Mouse (Mus musculus): Measurements from ENCODE around the gene 2510009E07Rik.

Gene 2510009E07Rik

DNA sequence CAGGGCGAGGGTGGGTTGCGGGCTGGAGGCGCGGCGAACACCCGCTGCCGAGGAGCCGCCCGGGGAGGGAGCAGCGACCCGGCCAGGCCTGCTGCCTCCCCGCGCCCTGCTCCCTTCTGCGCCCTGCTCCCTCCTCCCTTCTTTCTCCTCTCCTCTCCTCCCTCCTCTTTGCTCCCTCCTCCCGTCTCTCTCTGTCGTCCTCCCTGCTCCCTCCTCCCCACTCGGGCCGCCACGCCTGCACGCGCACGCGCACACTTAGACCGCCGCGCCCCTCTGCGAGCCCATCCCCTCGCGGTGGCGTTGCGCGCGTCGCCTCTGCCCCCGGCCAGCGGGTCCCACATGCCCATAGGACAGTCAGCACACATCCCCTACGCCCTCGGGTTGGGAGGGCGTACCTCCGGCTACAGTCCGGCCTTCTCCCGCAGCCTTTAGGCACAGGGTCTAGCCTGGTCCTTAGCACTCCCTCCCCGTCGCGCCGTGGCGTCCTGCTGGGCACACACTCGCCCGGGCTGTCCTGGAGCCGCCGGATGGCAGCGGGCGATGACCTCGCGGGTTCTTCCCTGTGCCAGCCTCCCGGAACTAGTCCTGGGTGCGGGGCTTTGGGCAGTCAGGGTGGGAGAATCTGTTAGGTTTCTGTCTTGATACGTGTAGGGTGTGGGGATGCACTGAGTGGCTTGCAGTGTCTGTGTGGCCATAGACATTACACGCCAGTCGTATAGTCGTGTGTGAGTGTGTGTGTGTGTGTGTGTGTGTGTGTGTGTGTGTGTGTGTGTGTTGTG, at the start of gene 2510009E07Rik:
Gene 2510009E07Rik (minus strand): TSS at position 203 of the 779 bp plus-strand sequence.
- peak; percentile 89 to 93 for DNase-seq

DNA sequence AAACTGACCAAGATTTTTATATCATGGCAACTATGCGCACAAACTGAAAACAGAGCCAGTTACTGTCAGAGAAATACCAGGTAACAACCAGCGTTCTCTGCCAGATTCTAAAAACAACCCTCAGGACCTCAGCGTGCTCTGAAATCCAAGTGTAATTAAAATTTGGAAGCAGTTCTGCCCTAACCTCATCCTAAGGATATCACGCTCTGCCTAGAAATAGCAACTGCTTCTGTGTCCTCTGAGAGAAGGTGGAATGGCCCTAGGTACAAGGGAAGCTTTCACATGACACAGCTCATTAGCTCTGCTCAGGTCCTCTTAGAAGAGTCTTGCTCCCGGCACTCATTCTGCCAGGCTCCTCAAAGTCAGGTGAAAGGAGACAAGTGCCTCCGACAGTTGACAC, 48.9 kb upstream of the 2510009E07Rik start:
- DNase-seq = no peak

DNA sequence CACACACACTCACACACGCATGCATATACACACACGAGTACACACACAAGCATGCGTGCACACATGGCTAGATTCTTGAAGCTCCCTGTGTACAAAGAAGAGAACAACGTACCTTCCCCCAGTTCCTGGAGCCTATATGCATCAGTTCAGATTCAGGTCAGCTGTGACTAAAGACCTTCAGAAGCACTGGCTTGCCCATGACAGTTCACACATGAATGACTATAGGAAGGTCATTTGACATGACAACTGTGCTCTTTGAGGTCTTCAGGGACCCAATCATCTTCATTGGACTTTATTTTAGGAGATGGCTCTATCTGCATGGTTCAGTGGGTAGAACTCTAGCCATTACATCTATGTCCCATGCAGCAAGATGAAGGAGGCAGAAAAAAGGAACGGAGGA, 48.4 kb upstream of the 2510009E07Rik start:
- no peak for DNase-seq

DNA sequence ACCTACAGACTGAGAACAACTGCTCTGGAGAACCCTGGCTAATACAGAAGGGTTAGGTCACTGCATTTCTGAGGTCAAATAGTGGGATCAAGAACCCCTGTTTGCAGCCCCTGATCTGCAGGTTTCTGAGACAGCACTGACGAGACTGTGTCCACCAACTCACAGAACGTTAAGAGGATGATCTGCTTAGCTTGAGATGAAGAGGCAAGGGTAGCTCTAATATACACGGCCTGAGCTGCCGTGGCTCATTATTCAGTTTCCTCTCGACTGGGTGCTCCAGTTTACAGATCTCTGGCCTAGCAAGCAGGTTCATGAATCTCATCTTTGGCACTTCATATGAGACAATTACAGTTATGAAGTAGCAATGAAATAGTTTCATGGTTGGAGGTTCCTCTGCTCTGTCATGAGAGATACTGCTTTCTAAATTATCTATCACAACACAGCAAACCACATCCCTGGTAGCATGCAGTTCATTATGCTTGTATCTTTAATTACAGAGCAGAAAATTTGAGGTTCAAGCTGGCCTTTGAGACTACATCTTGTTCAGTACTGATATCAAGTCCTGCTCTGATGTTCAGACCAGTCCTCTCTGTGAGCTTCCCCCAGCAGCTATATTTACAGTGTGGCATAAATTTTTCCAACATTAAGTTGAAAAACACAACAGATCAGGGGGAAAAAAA, 47.9 kb upstream of the 2510009E07Rik start:
- DNase-seq = no peak

DNA sequence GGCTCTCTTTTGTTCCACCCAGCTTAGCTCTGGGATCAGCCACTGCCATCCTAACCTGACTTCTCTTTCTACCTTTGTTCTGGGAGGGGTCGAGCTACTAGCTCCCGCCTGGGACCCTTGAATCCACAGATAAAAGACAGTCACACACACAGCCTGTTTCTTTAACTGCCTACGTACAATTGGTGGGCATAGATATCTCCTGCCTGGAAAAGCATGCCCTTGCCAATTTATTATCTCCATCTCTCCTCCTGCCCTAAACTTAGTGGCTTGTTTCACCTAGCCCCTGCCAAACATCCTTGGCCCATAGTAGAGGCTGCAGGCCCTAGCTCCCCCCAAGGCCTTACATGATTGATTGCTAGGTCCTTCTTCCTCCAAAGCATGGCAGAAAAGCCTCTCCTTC, 47.1 kb upstream of the 2510009E07Rik start:
- DNase-seq = no peak

DNA sequence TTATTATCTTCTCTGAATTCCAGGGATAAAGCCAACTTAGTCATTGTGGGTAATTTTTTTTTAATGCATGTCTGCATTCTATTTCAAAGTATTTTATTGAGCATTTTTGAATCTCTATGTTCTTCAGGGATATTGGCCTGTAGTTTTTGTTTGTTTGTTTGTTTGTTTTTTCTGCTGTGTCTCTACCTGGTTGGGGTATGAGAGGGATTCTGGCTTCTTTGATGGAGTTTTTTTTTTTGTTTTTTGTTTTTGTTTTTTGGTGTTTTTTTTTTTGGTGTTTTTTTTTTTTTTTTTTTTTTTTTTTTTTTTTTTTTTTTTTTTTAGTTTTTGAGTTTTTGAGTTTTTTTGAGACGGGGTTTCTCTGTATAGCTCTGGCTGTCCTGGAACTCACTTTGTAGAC, 41.2 kb upstream of the 2510009E07Rik start:
- DNase-seq = no peak

DNA sequence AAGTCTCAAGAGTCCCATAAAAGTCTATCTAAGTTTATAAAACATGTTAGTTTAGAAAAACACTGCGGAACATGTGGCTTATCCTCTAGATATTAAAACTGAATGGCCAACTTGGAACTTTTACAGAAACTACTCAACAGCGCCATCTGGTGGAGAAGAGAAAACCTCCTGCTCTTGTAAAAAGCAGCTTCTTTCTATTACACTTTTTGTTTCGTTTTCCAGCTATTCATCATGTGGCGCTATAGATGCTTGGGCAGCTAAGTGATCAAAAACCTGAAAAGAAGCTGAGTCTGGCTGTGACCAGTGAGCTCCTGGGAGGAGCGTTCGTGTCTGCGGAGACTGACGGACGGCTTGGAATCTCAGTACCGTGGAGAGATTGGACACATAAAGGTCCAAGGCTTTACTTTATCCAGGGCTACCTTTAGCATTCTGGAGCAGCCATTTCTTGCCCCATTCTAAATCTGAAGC, 33.5 kb upstream of the 2510009E07Rik start:
- peak; percentile 81 to 82 for DNase-seq

DNA sequence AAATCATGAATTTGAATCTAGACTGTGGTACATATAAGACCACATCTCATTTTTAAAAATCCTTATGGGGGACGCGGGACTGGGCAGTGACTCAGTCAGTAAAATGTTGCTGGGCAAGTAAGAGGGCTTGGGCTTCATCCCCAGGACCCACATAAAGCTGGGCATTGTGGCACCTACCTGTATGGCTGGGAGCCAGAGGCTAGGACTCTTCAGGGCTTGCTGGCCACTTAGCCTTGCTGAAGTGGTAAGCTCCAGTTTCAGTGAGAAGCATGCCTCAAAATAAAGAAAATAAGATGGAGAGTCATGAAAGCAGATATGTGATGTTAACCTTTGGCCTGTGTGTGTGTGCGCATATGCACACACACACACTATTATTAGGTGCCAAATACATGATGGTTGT, 33.0 kb upstream of the 2510009E07Rik start:
- DNase-seq = no peak

DNA sequence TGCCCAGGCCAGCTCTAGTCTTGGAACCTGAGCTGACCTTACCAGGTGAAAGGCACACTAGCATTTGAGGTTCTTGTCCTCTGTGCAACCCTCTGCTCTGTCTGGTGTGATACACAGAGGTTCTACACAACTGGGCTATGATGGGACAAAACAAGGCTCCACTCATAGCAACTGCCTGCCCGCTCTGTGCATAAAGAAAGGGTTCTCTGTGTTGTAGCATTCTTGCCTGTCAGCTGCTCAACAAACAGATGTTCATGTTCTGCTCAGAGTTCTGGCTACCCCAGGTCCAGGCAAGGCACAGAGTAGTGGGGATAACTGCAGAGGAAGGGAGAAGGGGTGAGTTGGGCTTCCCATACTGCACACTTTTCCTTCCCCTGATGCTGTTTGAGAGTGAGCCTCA, 29.8 kb upstream of the 2510009E07Rik start:
- DNase-seq = no peak

DNA sequence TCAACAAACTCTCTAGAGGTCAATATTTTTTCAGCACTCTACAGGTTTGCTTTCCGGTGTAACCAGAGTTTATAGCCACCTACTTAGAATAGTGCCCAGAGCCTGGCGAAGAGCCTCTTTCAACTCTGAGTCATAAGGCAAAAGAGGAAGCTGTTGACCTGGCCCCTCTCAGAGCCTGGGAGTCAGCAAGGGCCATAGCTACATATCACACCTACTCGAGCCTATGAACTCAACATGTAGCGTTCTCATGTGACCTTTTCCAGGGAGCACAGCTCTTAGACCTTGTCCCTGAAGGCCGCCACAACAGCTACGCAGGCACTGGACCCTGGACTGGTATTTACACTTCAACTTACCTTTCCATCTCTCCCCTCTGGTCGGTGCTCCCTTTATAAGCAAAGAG, 25.3 kb upstream of the 2510009E07Rik start:
- no peak for DNase-seq

DNA sequence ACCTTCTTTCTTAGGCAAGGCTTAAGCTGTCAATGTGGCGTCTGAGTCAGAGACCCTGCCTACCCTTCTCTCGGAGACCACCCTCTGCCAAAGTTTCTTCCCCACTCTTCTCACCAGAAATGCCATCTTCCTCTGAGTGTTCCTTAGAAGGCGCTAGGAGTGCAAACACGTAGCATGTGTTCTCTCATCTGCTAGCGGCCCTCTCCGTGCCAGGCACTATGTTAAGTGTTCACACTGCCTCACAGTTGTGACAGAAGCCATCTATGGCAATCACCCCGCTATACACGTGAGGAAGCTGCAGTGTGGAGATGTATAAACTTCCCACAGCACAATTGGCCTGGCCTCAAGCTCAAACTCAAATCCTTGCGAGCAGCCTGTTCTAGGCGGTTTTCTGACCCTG, 20.1 kb upstream of the 2510009E07Rik start:
- DNase-seq = no peak

DNA sequence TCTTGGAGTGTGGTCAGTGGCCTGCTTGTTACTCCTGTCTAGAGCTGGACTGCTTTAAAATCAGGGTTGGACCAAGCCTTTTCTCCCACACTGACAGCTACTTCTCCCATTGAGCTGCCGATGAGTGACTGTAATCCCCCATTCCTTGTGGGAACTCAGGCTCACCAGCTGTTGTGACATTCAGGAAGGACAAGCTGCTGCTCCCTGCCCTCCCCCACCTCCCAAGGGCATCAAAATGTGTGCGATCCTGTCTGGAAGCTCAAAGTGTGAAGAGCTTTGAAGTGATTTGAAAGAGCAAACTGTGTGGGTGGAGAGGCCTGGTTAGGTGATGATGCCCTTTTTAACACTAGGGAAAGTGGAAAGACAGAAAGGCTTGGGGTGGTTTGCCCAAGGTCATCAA, 15.9 kb upstream of the 2510009E07Rik start:
- peak in 1 of 2 experiments; percentile 22 for DNase-seq

DNA sequence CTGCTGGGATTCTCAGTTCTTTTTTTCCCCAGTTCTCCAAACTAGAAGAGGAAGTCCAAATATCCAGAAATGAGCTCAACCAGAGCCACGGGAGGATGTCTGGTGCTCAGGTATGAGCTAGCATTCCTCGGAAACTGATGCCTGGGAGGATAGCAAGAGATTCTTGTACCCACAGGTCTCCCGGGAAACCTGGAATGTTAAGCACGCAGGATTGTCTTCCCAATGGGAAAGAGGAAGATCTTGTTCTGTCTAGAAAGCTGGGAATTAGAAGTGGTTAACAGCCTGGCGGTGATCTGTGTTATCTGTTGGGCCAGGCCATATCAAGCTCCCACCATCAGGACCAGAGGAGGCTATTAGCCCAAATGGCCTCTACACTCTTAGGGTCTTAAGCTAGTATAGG, 10.2 kb upstream of the 2510009E07Rik start:
- DNase-seq = no peak

DNA sequence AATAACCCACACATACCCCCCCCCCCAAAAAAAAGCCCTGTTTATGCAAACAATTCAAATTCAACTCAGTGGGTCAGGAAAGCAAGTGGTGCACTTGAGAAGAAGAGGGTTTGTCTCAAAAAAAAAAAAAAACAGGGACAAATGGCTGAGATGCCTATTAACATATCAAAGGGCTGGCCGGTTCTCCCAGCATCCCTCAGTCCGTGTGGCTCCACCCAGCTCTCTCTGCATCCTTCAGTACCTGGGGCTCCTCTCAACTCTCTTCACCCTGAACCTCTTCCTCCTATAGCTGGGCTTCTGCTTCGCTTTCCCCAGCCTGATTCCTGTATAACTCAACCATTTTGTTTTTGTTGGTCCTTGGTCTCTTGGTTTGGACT, 7.8 kb upstream of the 2510009E07Rik start:
- peak in 1 of 2 experiments; percentile 19 for DNase-seq

DNA sequence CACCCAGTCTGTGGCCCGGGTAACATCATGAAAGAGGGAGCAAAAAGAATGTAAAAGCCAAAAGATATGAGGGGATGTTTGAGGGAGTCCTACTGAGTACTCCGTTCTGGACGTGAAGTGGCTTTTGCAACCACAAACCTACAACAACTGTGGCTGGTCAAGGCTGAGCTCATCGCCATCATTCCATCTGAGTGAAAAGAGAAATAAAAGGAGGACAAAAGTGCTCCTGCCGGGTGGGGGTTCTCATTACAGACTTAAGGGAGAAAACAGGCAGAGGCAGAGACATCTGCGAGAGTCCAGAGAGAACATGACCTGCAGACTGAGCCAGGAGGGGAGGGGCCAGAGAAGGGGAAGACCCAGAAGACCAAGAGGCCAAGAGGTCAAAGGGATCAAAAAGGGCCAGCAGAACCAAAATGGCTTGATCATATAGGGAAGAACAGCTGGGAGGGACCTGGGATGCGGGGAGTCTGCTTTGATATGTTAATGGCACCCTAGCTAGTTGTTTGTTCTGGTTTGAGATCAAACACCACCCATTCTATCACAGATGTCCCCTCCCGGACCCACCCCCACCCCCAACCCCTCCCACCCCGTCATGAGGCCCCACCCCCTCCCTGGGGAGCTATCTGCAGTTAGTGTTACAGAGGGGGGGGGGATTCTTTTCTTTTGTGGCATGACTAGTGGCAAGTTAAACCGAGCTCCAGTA, 7.3 kb upstream of the 2510009E07Rik start:
- DNase-seq = no peak

DNA sequence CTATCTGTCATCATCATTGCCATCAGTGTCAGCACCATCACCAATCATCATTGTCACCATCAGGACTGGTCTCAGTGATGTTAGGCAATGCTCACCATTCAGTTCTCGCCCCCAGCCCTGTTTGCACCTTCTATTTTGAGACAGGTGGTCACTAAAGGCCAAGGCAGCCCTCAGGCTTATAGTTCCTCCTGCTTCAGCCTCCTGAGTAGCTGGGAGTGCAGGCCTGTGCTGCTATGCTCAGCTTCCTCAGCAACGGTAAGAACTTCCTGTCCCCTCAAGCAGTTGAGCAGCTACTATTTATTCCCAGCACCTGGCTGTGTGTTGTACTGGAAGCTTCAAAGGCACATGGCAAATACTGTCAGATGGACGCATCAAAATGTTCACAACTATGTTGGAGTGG, 3.7 kb upstream of the 2510009E07Rik start:
- DNase-seq = no peak

DNA sequence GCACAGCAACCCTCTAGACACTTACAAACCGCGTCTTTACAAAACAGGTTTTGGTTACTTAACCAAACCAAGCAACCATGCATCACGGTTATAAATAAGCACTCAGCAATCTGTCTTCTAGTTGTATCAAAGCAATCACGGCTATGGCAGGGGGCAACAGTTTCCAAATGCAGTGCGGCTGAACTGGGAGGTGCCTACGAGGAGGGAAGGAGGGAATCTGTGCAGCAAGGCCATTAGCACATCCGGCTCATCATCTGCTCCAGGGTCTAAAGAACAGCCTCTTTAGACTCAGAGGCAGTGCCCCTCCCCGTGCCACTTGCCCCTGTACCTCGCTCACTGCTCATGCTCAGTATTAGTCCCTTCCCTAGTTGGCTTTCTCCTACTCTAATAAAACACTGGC, 2.5 kb upstream of the 2510009E07Rik start:
- DNase-seq = no peak

DNA sequence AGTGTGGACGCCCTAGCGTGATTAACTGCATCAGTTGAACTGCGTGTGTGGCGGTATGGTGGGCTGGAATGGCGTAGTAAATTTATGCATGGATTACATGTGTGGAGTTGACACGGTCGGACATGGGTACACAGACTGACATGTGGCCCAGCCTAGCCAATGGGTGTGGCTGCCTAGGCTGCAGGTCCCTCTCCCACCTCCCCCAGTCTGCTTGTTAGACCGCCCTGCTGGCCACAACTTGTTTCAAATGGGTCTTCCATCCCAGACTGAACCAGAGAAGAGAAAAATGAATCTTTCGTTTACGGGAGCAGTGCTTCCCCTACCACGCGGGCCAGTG, 745 bp upstream of the 2510009E07Rik start:
- peak; percentile 45 to 68 for DNase-seq

DNA sequence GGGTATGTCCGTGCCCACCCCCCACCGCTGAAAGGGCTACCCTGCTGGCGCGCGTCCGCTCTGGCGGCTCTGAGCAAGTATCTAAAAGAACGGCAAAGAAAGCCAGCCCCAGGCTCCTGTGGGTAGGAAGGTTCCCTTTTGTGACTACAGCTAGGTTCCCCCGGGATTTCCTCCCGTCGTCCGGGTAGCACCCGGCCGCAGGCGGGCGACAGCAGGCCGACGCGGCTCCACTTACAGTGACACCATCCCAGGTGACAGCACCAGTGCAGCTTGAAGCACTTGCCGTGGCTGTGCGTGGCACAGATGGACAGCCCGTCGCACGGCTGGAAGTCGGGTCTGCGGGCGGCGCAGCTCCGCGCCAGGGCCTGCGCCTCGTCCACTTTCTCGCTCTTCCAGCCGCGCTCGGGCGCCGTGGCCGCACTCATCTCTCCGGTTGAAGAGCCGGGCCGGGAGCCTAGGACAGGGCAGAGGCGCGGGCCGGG, 443 bp downstream of the 2510009E07Rik start:
- DNase-seq = peak; percentile 62 to 75

DNA sequence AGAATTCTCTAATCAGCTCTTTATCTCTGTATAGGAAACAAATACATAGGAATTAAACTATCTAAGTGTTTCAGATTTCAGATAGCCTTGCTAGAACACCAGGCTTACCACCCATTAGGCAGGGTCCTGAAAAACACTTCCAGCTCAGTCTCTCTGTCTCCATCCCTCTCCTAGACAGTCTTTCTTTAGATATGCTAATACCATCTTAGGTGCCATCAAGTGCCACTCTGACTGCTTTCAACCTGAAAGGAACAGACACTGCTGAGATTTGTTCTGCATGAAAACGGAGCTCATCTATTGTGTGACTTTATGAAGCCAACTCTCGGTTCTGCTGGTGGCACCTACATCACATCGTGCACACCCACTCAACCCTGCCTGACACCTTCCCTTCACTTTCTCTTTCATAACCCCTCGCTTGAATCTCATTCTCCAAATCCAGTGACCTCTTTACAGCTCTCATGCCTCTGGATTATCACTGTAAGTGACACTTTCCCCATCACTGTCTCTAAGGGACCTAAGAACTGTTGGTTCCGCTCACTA, 4.2 kb downstream of the 2510009E07Rik start:
- DNase-seq = no peak

DNA sequence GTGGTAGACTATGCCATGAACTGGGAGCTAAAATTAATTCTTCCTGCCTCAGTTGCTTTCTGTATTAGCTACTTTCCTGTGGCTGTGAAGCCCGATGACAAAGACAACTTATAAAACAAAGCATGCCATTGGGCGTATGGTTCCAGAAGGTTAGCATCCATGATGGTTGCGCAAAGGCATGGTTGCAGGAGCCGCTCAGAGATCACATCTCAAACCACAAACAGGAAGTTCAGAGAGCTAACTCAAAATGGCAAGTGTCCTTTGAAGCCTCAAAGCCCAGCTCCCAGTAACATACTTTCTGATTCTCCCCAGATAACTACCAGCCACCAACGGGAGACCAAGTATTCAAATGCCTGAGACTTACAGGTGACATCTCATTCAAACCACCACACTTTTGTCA, 5.3 kb downstream of the 2510009E07Rik start:
- no peak for DNase-seq

DNA sequence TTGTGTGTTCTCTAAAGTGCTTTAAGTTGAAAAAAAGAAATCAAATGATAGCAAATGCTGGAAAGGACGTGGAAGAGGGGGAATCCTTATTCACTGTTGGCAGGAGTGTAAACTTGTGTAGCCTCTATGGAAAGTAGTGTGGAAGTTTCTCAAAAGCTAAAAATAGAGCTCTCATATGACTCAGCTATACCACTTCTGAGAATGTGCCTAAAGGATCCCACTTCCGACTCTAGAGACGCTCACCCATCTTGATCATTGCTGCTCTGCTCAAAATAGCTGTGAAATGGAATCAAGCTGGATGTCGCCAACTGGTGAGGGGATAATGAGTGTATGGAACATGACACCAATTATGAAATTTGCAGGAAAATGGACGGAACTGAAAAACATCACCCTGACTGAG, 7.1 kb downstream of the 2510009E07Rik start:
- DNase-seq = no peak

DNA sequence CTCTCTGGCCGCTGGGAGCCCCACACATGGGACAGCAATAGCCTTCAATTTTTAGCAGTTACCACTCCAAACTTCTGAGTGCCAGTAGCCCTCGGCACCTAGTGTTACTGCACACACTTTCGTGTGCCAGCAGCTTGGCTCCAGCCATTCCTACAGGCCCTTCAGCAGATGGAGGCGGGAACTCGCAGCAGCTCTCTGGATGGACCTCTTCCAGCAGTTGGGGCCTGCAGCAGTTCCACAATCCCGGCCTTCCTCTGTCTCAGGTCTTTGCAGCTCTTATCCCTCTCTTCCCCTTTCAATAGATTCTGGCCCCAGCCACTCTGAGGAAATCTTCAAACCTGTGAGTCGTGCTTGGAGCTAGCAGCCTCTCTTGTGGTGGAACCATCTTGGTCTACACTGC, 17.7 kb downstream of the 2510009E07Rik start:
- DNase-seq = no peak

All from kidney, postnatal 4 days (tissue).